Mouse (Mus musculus) fat pad, adult 2 months (tissue): Measurements from ENCODE around the gene Inppl1.

Experiments used
- DNase-seq: peaks from one replicate; pipeline ENCODE4 v3.0.0-alpha.2; 2011; ENCODE audit warnings: low read depth, low spot score; ENCODE audit errors: extremely low read depth

Gene Inppl1

GRCm38 (mm10) chr7:101837606-101838471 is at the start of gene Inppl1:
TSS of gene Inppl1 (minus strand) at chr7:101838229.
- DNase-seq = peak; percentile 36

- no peak for DNase-seq
Measured at GRCm38 (mm10) chr7:101886274-101886673, 48.2 kb upstream of the Inppl1 start.

- no peak for DNase-seq
Measured at GRCm38 (mm10) chr7:101884160-101884559, 46.1 kb upstream of the Inppl1 start.

- DNase-seq = no peak
Measured at GRCm38 (mm10) chr7:101882413-101883154, 44.6 kb upstream of the Inppl1 start.

- DNase-seq = no peak
Measured at GRCm38 (mm10) chr7:101880855-101881254, 42.8 kb upstream of the Inppl1 start.

- DNase-seq = no peak
Measured at GRCm38 (mm10) chr7:101875978-101876377, 37.9 kb upstream of the Inppl1 start.

GRCm38 (mm10) chr7:101871296-101871695 is 33.3 kb upstream of the Inppl1 start:
- DNase-seq = no peak

- DNase-seq = no peak
Measured at GRCm38 (mm10) chr7:101870629-101871028, 32.6 kb upstream of the Inppl1 start, which contains the start of gene Folr1. TSS of gene Folr1 (minus strand) at chr7:101870788.

GRCm38 (mm10) chr7:101869163-101869500 is 31.1 kb upstream of the Inppl1 start:
- no peak for DNase-seq

- DNase-seq = peak; percentile 70
Measured at GRCm38 (mm10) chr7:101868241-101869162, 30.5 kb upstream of the Inppl1 start.

- DNase-seq = peak; percentile 18
Measured at GRCm38 (mm10) chr7:101867482-101867881, 29.5 kb upstream of the Inppl1 start.

GRCm38 (mm10) chr7:101866491-101867265 is 28.6 kb upstream of the Inppl1 start:
- DNase-seq = no peak

GRCm38 (mm10) chr7:101863415-101863814 is 25.4 kb upstream of the Inppl1 start, which contains the start of gene Anapc15:
TSS of gene Anapc15 (plus strand) at chr7:101863715.
- peak; percentile 45 for DNase-seq

- DNase-seq = no peak
Measured at GRCm38 (mm10) chr7:101862291-101862690, 24.3 kb upstream of the Inppl1 start.

- DNase-seq = no peak
Measured at GRCm38 (mm10) chr7:101860978-101861377, 22.9 kb upstream of the Inppl1 start.

GRCm38 (mm10) chr7:101858362-101858761 is 20.3 kb upstream of the Inppl1 start:
- no peak for DNase-seq

GRCm38 (mm10) chr7:101857094-101857493 is 19.1 kb upstream of the Inppl1 start, which contains the start of gene Folr2:
TSS of gene Folr2 (minus strand) at chr7:101857194.
- DNase-seq = no peak

- DNase-seq = no peak
Measured at GRCm38 (mm10) chr7:101853816-101854215, 15.8 kb upstream of the Inppl1 start.

- no peak for DNase-seq
Measured at GRCm38 (mm10) chr7:101852846-101853245, 14.8 kb upstream of the Inppl1 start.

GRCm38 (mm10) chr7:101851689-101852088 is 13.7 kb upstream of the Inppl1 start:
- no peak for DNase-seq
